Mouse (Mus musculus) cortical plate, adult 2 months (tissue): ENCODE measurements at regions not wholly inside any gene's neighbourhood (a gene's known extent, or its start where the extent isn't known, plus 50 kb on each side); places are given as distances from the start of the nearest gene placed in this dataset.

Source experiments
- CTCF ChIP-seq: fragments of 200-500 bp; IDR thresholded peaks from 2 replicates; pipeline ENCODE4 v1.5.1; 2011; ENCODE audit warnings: mild to moderate bottlenecking, control low read depth, low read length; ENCODE audit not compliant: insufficient read depth; ENCODE audit errors: extremely low read depth
- POLR2A ChIP-seq: fragments of 200-500 bp; IDR thresholded peaks from 2 replicates; pipeline ENCODE4 v1.6.1; 2011; ENCODE audit warnings: mild to moderate bottlenecking, low read length, control low read depth; ENCODE audit not compliant: insufficient read depth; ENCODE audit errors: extremely low read depth

DNA sequence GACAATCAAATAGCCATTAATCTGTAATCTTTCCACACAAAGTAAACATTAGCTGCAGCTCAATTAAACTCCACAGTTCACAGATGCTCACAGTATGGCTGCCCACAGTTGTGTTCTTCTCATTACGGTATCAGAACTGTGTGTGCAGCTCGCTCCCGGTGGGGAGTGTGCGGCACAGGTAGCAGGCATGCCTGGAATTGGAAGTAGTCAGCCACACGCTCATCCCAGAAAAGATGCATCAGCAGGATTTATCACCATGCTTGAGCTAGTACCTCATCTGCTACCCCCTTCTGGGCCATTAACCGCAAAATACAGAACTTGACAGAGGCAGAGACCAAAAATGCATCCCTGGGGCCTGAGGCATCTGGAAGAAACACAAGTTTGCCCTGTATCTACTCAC, 437.8 kb downstream of the Adam3 start:
- TF ChIP-seq POLR2A (no peak), CTCF (no peak)
